Mouse (Mus musculus): ENCODE measurements at regions not wholly inside any gene's neighbourhood (a gene's known extent, or its start where the extent isn't known, plus 50 kb on each side); places are given as distances from the start of the nearest gene placed in this dataset.
A peak's percentile ranks its signal among the peaks of the same experiment; 100 is the strongest.

DNA sequence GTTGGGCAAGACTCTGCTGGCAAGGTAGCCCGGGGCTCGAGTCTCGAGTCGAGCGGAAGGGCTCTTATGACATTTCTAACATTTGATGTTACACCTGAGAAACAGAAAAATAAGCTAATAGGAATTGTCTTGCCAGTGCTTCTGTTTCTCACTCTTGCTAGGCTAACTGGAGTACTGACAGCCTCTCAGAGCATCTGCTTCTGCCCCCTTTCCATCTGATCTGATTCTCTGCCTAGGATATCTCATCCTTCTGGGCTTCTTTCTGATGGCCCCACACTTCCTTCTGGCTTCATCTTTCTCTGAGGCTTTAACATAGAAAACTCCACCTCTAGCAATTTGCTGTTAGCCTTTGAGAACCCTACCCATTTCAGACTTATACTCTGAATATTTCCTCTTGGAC lies 95.0 kb upstream of the Arhgef9 start:
- no peak for DNase-seq

DNA sequence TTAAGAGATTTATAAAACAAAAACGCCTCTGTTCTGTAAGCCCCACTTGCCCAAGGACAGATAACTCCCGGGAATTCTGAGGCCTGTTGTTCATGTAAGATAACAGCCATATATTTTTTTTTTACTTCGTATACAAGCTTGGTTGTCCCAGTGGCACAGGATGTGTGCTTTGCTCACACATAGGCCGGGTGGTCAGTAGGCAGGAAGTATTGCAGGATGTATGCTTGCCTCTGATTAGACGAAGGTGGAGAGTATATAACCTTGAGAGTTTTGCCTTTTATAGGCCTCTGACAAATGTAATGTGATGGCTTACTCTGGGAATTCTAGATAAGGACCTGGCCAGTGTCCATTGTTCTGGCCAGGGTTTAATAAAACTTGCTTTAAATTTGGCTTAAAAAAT lies 85.4 kb upstream of the Arhgef9 start:
- no peak for DNase-seq

GRCm38 (mm10) chrX:95253517-95253916 lies 56.9 kb upstream of the Arhgef9 start:
- peak; percentile 9 for DNase-seq
